Mouse (Mus musculus): ENCODE results near the gene Slc25a42. TPM values are rescaled to one million over a fixed set of nuclear protein-coding genes. Genes with fewer than 3 reads are reported as not detected.
A peak's percentile ranks its signal among the peaks of the same experiment; 100 is the strongest.

Gene Slc25a42
- 10 to 100 TPM; 27.5 to 33.3 TPM for total RNA-seq (2021)
- long read RNA-seq, experiment 1, transcript Slc25a42-202 (8 exons, 3,196 nt), result major isoform, 15 of 20 reads
- long read RNA-seq, experiment 1, partial matches to known transcripts, result 1 of 20 reads
- long read RNA-seq, experiment 1, other reads (novel, unspliced or antisense), result 4 of 20 reads
- long read RNA-seq, experiment 2, transcript Slc25a42-202 (8 exons, 3,196 nt), result major isoform, 15 of 21 reads
- long read RNA-seq, experiment 2, partial matches to known transcripts, result 1 of 21 reads
- long read RNA-seq, experiment 2, other reads (novel, unspliced or antisense), result 5 of 21 reads

- H3K27ac ChIP-seq, result peak within 1 kb of the TSS; percentile 99
- peak; percentile 98 for DNase-seq
- intact Hi-C loops (cut with DNase I), result loop anchor here (2.0 kb wide), 1 partner anchor 20 kb away; no protein-coding TSS in a partner anchor
- peak within 1 kb of the TSS; percentile 78 for H3K4me3 ChIP-seq
- TF ChIP-seq CTCF (IDR thresholded peaks at IDR 0.05), result peak; percentile 3; the same call in 1 of the 2 replicates
Observed at GRCm38 (mm10) chr8:70212112-70213055, at the start of gene Slc25a42. Gene Slc25a42, minus strand, starts transcription at chr8:70212305.

- no peak for DNase-seq
- intact Hi-C loops (cut with DNase I), result no loop called here
- no peak for TF ChIP-seq CTCF (IDR thresholded peaks at IDR 0.05)
- Histone ChIP-seq H3K27ac (no peak overlapping the region), H3K4me3 (no peak overlapping the region)
Observed at GRCm38 (mm10) chr8:70259043-70259442, 46.9 kb upstream of the Slc25a42 start.

GRCm38 (mm10) chr8:70258600-70258999 lies 46.5 kb upstream of the Slc25a42 start:
- H3K4me3 ChIP-seq, result no peak overlapping the region
- intact Hi-C loops (cut with DNase I), result no loop called here
- no peak for DNase-seq
- no peak overlapping the region for H3K27ac ChIP-seq
- TF ChIP-seq CTCF (IDR thresholded peaks at IDR 0.05), result no peak

- DNase-seq, result peak; percentile 27
- intact Hi-C loops (cut with DNase I), result no loop called here
- TF ChIP-seq CTCF (IDR thresholded peaks at IDR 0.05), result no peak
- no peak overlapping the region for H3K27ac ChIP-seq
- no peak overlapping the region for H3K4me3 ChIP-seq
Observed at GRCm38 (mm10) chr8:70257456-70257855, 45.4 kb upstream of the Slc25a42 start.

- Histone ChIP-seq H3K27ac (no peak overlapping the region), H3K4me3 (no peak overlapping the region)
- peak; percentile 27; the same call in 1 of the 2 replicates for TF ChIP-seq CTCF (IDR thresholded peaks at IDR 0.05)
- intact Hi-C loops (cut with DNase I), result no loop called here
- no peak for DNase-seq
Observed at GRCm38 (mm10) chr8:70254628-70255027, 42.5 kb upstream of the Slc25a42 start.

- intact Hi-C loops (cut with DNase I), result no loop called here
Observed at GRCm38 (mm10) chr8:70247841-70248240, 35.7 kb upstream of the Slc25a42 start.

GRCm38 (mm10) chr8:70246622-70247021 lies 34.5 kb upstream of the Slc25a42 start:
- no peak for DNase-seq
- intact Hi-C loops (cut with DNase I), result no loop called here
- H3K27ac ChIP-seq, result peak overlapping the region; percentile 50
- no peak for TF ChIP-seq CTCF (IDR thresholded peaks at IDR 0.05)
- H3K4me3 ChIP-seq, result no peak overlapping the region

More at GRCm38 (mm10) chr8:70247841-70248240, 35.7 kb upstream of the Slc25a42 start:
- Histone ChIP-seq H3K4me3 (no peak overlapping the region), H3K27ac (no peak overlapping the region)
- no peak for DNase-seq
- TF ChIP-seq CTCF (IDR thresholded peaks at IDR 0.05), result no peak

- intact Hi-C loops (cut with DNase I), result no loop called here
- Histone ChIP-seq H3K27ac (no peak overlapping the region), H3K4me3 (no peak overlapping the region)
- TF ChIP-seq CTCF (IDR thresholded peaks at IDR 0.05), result peak; percentile 29; the same call in 1 of the 2 replicates
- no peak for DNase-seq
Observed at GRCm38 (mm10) chr8:70240642-70241041, 28.5 kb upstream of the Slc25a42 start.

GRCm38 (mm10) chr8:70237842-70238241 lies 25.7 kb upstream of the Slc25a42 start:
- TF ChIP-seq CTCF (IDR thresholded peaks at IDR 0.05), result no peak
- intact Hi-C loops (cut with DNase I), result loop anchor here (10.0 kb wide), 1 partner anchor 323 kb away; no protein-coding TSS in a partner anchor
- Histone ChIP-seq H3K4me3 (no peak overlapping the region), H3K27ac (no peak overlapping the region)
- no peak for DNase-seq

- H3K4me3 ChIP-seq, result peak overlapping the region; percentile 95
- no peak for TF ChIP-seq CTCF (IDR thresholded peaks at IDR 0.05)
- DNase-seq, result no peak
- peak overlapping the region; percentile 98 for H3K27ac ChIP-seq
- intact Hi-C loops (cut with DNase I), result loop anchor here (10.0 kb wide), 1 partner anchor 320 kb away; no protein-coding TSS in a partner anchor
Observed at GRCm38 (mm10) chr8:70234781-70235128, 22.6 kb upstream of the Slc25a42 start.

GRCm38 (mm10) chr8:70234080-70234780 lies 22.1 kb upstream of the Slc25a42 start, which contains the start of the genes Sugp2 and Armc6:
Gene Sugp2, plus strand, starts transcription at chr8:70234226.
Gene Armc6, minus strand, starts transcription at chr8:70234466.
- H3K27ac ChIP-seq, result peak within 1 kb of the TSS; percentile 98
- DNase-seq, result peak; percentile 97
- peak within 1 kb of the TSS; percentile 95 for H3K4me3 ChIP-seq
- TF ChIP-seq CTCF (IDR thresholded peaks at IDR 0.05), result peak; percentile 2; the same call in 1 of the 2 replicates
- intact Hi-C loops (cut with DNase I), result loop anchor here (10.0 kb wide), 1 partner anchor 319 kb away; no protein-coding TSS in a partner anchor

- TF ChIP-seq CTCF (IDR thresholded peaks at IDR 0.05), result no peak
- DNase-seq, result no peak
- intact Hi-C loops (cut with DNase I), result loop anchor here (2.0 to 10.0 kb wide), 2 partner anchors 21 to 319 kb away; partner anchors contain the start of gene Slc25a42
- peak overlapping the region; percentile 95 for H3K4me3 ChIP-seq
- peak overlapping the region; percentile 98 for H3K27ac ChIP-seq
Observed at GRCm38 (mm10) chr8:70233606-70234005, 21.5 kb upstream of the Slc25a42 start.

All from gastrocnemius, adult 2 months (tissue).